Mouse (Mus musculus) CH12.LX (cell line): ENCODE measurements at regions not wholly inside any gene's neighbourhood (a gene's known extent, or its start where the extent isn't known, plus 50 kb on each side); places are given as distances from the start of the nearest gene placed in this dataset.
A peak's percentile ranks its signal among the peaks of the same experiment; 100 is the strongest.
"Not testable (repeated sequence)": the region's sequence is repeated elsewhere in the genome, so short reads cannot be mapped to it uniquely, and the experiment has no call there.

ENCODE experiments used
- CTCF ChIP-seq, 2 experiments: IDR thresholded peaks in 1 of 2; conservative IDR thresholded peaks in 1 of 2; 2 replicates each; pipeline ENCODE4 v1.5.1; 2011 to 2012; ENCODE audit warnings: low read depth in 2 of 2, low read length in 2 of 2, improper control_type of control experiment in 1 of 2, inconsistent platforms in 1 of 2, mild to moderate bottlenecking in 1 of 2, moderate library complexity in 1 of 2
- ELF1 ChIP-seq: IDR thresholded peaks from 2 replicates; pipeline ENCODE4 v1.6.1; 2014; ENCODE audit warnings: low read depth, mild to moderate bottlenecking, inconsistent platforms, low read length, improper control_type of control experiment
- MAFK ChIP-seq: IDR thresholded peaks from 2 replicates; pipeline ENCODE4 v1.6.1; 2011; ENCODE audit warnings: low read length, improper control_type of control experiment; ENCODE audit not compliant: insufficient replicate concordance
- NRF1 ChIP-seq: IDR thresholded peaks from 2 replicates; pipeline ENCODE4 v1.6.1; 2014; ENCODE audit warnings: low read depth, mild to moderate bottlenecking, inconsistent platforms, low read length, improper control_type of control experiment, moderate library complexity
- POLR2AphosphoS2 ChIP-seq: IDR thresholded peaks from 2 replicates; pipeline ENCODE4 v1.6.1; 2011; ENCODE audit warnings: low read depth, low read length, improper control_type of control experiment
- TCF12 ChIP-seq: IDR thresholded peaks from 2 replicates; pipeline ENCODE4 v1.6.1; 2014; ENCODE audit warnings: low read depth, mild to moderate bottlenecking, inconsistent platforms, low read length, improper control_type of control experiment
- ZC3H11A ChIP-seq: IDR thresholded peaks from 2 replicates; pipeline ENCODE4 v1.6.1; 2012; ENCODE audit warnings: low read depth, mild to moderate bottlenecking, inconsistent platforms, low read length, improper control_type of control experiment

GRCm38 (mm10) chr12:113597163-113597562 is 53.5 kb downstream of the Adam6a start:
- TF ChIP-seq POLR2AphosphoS2, MAFK, NRF1, TCF12, ZC3H11A, ELF1: not testable (repeated sequence)
- TF ChIP-seq CTCF (conservative IDR thresholded peaks at IDR 0.05 in 1 of 2, IDR thresholded peaks at IDR 0.05 in 1 of 2; ENCODE audit: low read depth in 2 of 2, low read length in 2 of 2): peak; percentile 12 to 60; a peak in 2 of 4 replicates
